Mouse (Mus musculus) testis, adult 2 months (tissue): ENCODE results near the gene Dmrt3. TPM values are rescaled to one million over a fixed set of nuclear protein-coding genes. Genes with fewer than 3 reads are reported as not detected.

Experiments used
- H3K27ac ChIP-seq: fragments of 200-500 bp; 2 replicates; pipeline ENCODE4 v1.5.1; 2012; ENCODE audit warnings: low read depth, low read length; ENCODE audit not compliant: control insufficient read depth, insufficient read depth
- H3K27me3 ChIP-seq: fragments of 200-500 bp; 2 replicates; pipeline ENCODE4 v1.6.1; 2012; ENCODE audit warnings: mild to moderate bottlenecking, low read length, moderate library complexity; ENCODE audit not compliant: control insufficient read depth, insufficient read depth
- H3K36me3 ChIP-seq: fragments of 200-500 bp; 2 replicates; pipeline ENCODE4 v1.6.1; 2012; ENCODE audit warnings: mild to moderate bottlenecking, low read length; ENCODE audit not compliant: control insufficient read depth, insufficient read depth
- H3K4me1 ChIP-seq: fragments of 200-500 bp; 2 replicates; pipeline ENCODE4 v1.6.1; 2012; ENCODE audit warnings: low read length; ENCODE audit not compliant: control insufficient read depth, insufficient read depth
- H3K4me3 ChIP-seq: fragments of 200-500 bp; 2 replicates; pipeline ENCODE4 v1.5.1; 2012; ENCODE audit warnings: low read depth, mild to moderate bottlenecking, low read length, moderate library complexity, mixed read lengths; ENCODE audit not compliant: control insufficient read depth
- CTCF ChIP-seq: fragments of 200-500 bp; IDR thresholded peaks from 2 replicates; pipeline ENCODE4 v1.5.1; 2012; ENCODE audit warnings: low read depth, mild to moderate bottlenecking, inconsistent platforms, low read length, moderate library complexity; ENCODE audit not compliant: control insufficient read depth, insufficient read depth, insufficient replicate concordance
- POLR2A ChIP-seq: fragments of 200-500 bp; IDR thresholded peaks from 2 replicates; pipeline ENCODE4 v1.6.1; 2012; ENCODE audit warnings: low read depth, mild to moderate bottlenecking, inconsistent platforms, low read length, moderate library complexity; ENCODE audit not compliant: control insufficient read depth
- polyA plus RNA-seq: library from polyadenylated mRNA; depleted of rRNA; stranded (reverse); fragments of >200 nt; gene quantifications from 2 replicates; pipeline ENCODE4 v1.2.3, GENCODE M21; 2012

The Dmrt3 gene
- polyA plus RNA-seq, 1 experiment = 0.73 TPM

DNA sequence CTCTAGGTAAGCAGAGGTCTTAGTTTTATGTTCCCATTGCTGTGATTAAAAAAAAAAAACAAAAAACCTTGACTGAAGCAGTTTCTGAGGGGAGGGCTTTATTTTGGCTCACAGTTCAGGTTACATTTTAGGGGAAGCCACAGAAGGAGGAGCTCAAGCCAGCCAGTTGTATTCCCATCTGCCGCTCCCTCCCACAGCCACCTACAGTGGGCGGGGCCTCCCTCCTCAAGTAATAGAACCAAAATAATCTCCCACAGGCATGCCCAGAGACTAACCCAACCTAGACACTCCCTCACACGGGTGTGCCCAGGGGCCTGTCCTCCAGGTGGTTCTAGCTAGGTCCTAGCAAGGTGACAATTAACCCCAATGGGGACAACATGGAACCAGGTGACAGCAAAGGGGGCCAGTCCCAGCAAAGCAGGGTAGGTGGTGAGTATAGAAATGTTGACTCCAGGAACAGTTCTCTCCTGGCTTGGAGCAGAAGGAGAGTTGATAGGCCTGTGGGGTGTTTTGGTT, 12.3 kb upstream of the Dmrt3 start:
- Histone ChIP-seq H3K4me3 (no peak overlapping the region), H3K36me3 (no peaks in the 10 kb centered on the region), H3K4me1 (no peaks in the 10 kb centered on the region), H3K27me3 (no peaks in the 10 kb centered on the region), H3K27ac (no peak overlapping the region)
- TF ChIP-seq POLR2A (no peak), CTCF (no peak)

- no peaks in the 10 kb centered on the region for H3K27me3 ChIP-seq
- H3K36me3 ChIP-seq = no peaks in the 10 kb centered on the region
- no peaks in the 10 kb centered on the region for H3K4me1 ChIP-seq
- TF ChIP-seq POLR2A (no peak), CTCF (no peak)
- no peak overlapping the region for H3K27ac ChIP-seq
- H3K4me3 ChIP-seq = no peak overlapping the region
Observed at GRCm38 (mm10) chr19:25598626-25599025, 11.5 kb upstream of the Dmrt3 start.

DNA sequence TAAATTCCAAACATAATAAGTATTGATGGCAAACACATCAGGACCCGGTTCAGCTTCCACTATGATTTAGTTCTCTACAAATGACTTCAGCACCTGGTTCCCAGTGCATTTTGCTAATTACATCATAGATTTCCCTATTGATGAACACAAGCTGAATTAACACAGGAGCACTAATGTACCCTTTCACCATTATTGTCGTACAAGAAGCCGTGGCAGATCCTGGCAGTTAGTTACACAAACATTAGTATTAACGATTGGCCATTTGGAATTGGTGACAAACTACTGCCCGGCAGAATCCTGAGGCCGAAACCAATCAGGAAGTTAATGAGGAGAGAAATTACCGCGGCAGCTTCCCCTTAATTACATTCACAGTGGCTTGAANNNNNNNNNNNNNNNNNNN, 8.1 kb upstream of the Dmrt3 start:
- Histone ChIP-seq H3K27ac (no peak overlapping the region), H3K4me3 (no peak overlapping the region), H3K36me3 (no peaks in the 10 kb centered on the region), H3K4me1 (no peaks in the 10 kb centered on the region; the same call in 1 of the 2 replicates), H3K27me3 (no peaks in the 10 kb centered on the region)
- TF ChIP-seq POLR2A (no peak), CTCF (no peak)

- TF ChIP-seq CTCF (no peak), POLR2A (no peak)
- Histone ChIP-seq H3K27ac (no peak overlapping the region), H3K27me3 (no peaks in the 10 kb centered on the region; the same call in 1 of the 2 replicates), H3K4me1 (peaks cover 7% of the 10 kb centered on the region), H3K4me3 (no peak overlapping the region), H3K36me3 (no peaks in the 10 kb centered on the region)
Observed at GRCm38 (mm10) chr19:25607461-25608205, 2.5 kb upstream of the Dmrt3 start.

GRCm38 (mm10) chr19:25608206-25608580, 1.9 kb upstream of the Dmrt3 start:
- no peak overlapping the region for H3K4me3 ChIP-seq
- peaks cover 7% of the 10 kb centered on the region for H3K4me1 ChIP-seq
- H3K27me3 ChIP-seq = no peaks in the 10 kb centered on the region; the same call in 1 of the 2 replicates
- TF ChIP-seq CTCF (no peak), POLR2A (no peak)
- H3K36me3 ChIP-seq = no peaks in the 10 kb centered on the region
- no peak overlapping the region for H3K27ac ChIP-seq

GRCm38 (mm10) chr19:25608961-25609850, 895 bp upstream of the Dmrt3 start:
- H3K36me3 ChIP-seq = no peaks in the 10 kb centered on the region
- peaks cover 7% of the 10 kb centered on the region for H3K4me1 ChIP-seq
- no peak overlapping the region for H3K4me3 ChIP-seq
- H3K27ac ChIP-seq = no peak overlapping the region
- no peaks in the 10 kb centered on the region; the same call in 1 of the 2 replicates for H3K27me3 ChIP-seq
- no peak for TF ChIP-seq CTCF
- no peak for TF ChIP-seq POLR2A

DNA sequence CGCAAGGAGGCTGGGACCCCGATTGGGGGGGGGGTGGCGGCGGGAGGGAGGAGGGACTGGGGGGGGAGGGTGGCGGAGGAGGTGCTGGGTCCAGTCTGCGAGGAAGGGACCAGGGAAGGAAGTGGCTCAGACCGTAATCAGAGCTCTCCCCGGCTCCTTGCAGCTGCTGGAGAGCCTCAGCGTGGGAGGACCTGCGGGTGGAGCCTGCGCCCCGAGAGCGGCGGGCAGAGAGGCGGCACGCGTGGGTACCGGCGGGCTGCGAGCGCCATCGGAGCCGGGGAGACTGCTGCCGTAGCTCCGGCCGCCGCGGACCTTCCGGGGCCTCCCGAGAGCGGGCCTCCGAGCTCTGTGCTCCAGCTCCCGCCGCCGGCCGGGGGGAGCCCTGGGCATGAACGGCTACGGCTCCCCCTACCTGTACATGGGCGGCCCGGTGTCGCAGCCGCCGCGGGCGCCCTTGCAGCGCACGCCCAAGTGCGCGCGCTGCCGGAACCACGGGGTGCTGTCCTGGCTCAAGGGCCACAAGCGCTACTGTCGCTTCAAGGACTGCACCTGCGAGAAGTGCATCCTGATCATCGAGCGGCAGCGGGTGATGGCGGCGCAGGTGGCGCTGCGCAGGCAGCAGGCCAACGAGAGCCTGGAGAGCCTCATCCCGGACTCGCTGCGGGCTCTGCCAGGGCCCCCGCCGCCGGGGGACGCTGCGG, 460 bp downstream of the Dmrt3 start:
- Histone ChIP-seq H3K4me3 (peak overlapping the region; percentile 78), H3K36me3 (no peaks in the 10 kb centered on the region), H3K27ac (no peak overlapping the region), H3K27me3 (no peaks in the 10 kb centered on the region; the same call in 1 of the 2 replicates), H3K4me1 (peaks cover 7% of the 10 kb centered on the region)
- no peak for TF ChIP-seq CTCF
- TF ChIP-seq POLR2A = no peak
